Mouse (Mus musculus): ENCODE data around the gene 2900026A02Rik.

2900026A02Rik gene

GRCm38 (mm10) chr5:113150871-113151553 lies 70.0 kb downstream of the 2900026A02Rik start:
- no peak for DNase-seq (ENCODE audit: low read depth in 1 of 2, low spot score in 2 of 2)

- no peak for DNase-seq (ENCODE audit: low read depth in 1 of 2, low spot score in 2 of 2)
These were observed 72.0 kb downstream of the 2900026A02Rik start for GRCm38 (mm10) chr5:113149052-113149451.

- no peak for DNase-seq (ENCODE audit: low read depth in 1 of 2, low spot score in 2 of 2)
These were observed 73.0 kb downstream of the 2900026A02Rik start for GRCm38 (mm10) chr5:113147994-113148471.

- DNase-seq (ENCODE audit: low read depth in 1 of 2, low spot score in 2 of 2) = no peak
These were observed 74.4 kb downstream of the 2900026A02Rik start for GRCm38 (mm10) chr5:113146656-113147055.

GRCm38 (mm10) chr5:113145171-113145570 lies 75.9 kb downstream of the 2900026A02Rik start:
- no peak for DNase-seq (ENCODE audit: low read depth in 1 of 2, low spot score in 2 of 2)

- DNase-seq (ENCODE audit: low read depth in 1 of 2, low spot score in 2 of 2) = no peak
These were observed 78.5 kb downstream of the 2900026A02Rik start for GRCm38 (mm10) chr5:113142486-113142885.

- DNase-seq (ENCODE audit: low read depth in 1 of 2, low spot score in 2 of 2) = no peak
These were observed 79.0 kb downstream of the 2900026A02Rik start for GRCm38 (mm10) chr5:113142018-113142417.

- DNase-seq (ENCODE audit: low read depth in 1 of 2, low spot score in 2 of 2) = no peak
These were observed 80.2 kb downstream of the 2900026A02Rik start for GRCm38 (mm10) chr5:113140872-113141271.

- DNase-seq (ENCODE audit: low read depth in 1 of 2, low spot score in 2 of 2) = no peak
These were observed 81.0 kb downstream of the 2900026A02Rik start for GRCm38 (mm10) chr5:113140051-113140450.

GRCm38 (mm10) chr5:113139064-113139726 lies 81.8 kb downstream of the 2900026A02Rik start:
- no peak for DNase-seq (ENCODE audit: low read depth in 1 of 2, low spot score in 2 of 2)

- DNase-seq (ENCODE audit: low read depth in 1 of 2, low spot score in 2 of 2) = no peak
These were observed 82.5 kb downstream of the 2900026A02Rik start for GRCm38 (mm10) chr5:113138319-113139063.

GRCm38 (mm10) chr5:113137691-113138318 lies 83.2 kb downstream of the 2900026A02Rik start:
- DNase-seq (ENCODE audit: low read depth in 1 of 2, low spot score in 2 of 2) = no peak

GRCm38 (mm10) chr5:113136951-113137487 lies 84.0 kb downstream of the 2900026A02Rik start:
- no peak for DNase-seq (ENCODE audit: low read depth in 1 of 2, low spot score in 2 of 2)

- no peak for DNase-seq (ENCODE audit: low read depth in 1 of 2, low spot score in 2 of 2)
These were observed 85.5 kb downstream of the 2900026A02Rik start for GRCm38 (mm10) chr5:113135513-113135912.

- DNase-seq (ENCODE audit: low read depth in 1 of 2, low spot score in 2 of 2) = no peak
These were observed 87.0 kb downstream of the 2900026A02Rik start for GRCm38 (mm10) chr5:113133722-113134710.

- DNase-seq (ENCODE audit: low read depth in 1 of 2, low spot score in 2 of 2) = no peak
These were observed 88.0 kb downstream of the 2900026A02Rik start for GRCm38 (mm10) chr5:113133080-113133491.

GRCm38 (mm10) chr5:113132635-113133041 lies 88.4 kb downstream of the 2900026A02Rik start:
- no peak for DNase-seq (ENCODE audit: low read depth in 1 of 2, low spot score in 2 of 2)

GRCm38 (mm10) chr5:113128426-113128825 lies 92.6 kb downstream of the 2900026A02Rik start:
- DNase-seq (ENCODE audit: low read depth in 1 of 2, low spot score in 2 of 2) = no peak

GRCm38 (mm10) chr5:113126476-113126875 lies 94.6 kb downstream of the 2900026A02Rik start:
- no peak for DNase-seq (ENCODE audit: low read depth in 1 of 2, low spot score in 2 of 2)

GRCm38 (mm10) chr5:113123693-113124092 lies 97.3 kb downstream of the 2900026A02Rik start:
- DNase-seq (ENCODE audit: low read depth in 1 of 2, low spot score in 2 of 2) = no peak
